Mouse (Mus musculus) stomach, embryonic 15.5 days (tissue): ENCODE measurements at regions not wholly inside any gene's neighbourhood (a gene's known extent, or its start where the extent isn't known, plus 50 kb on each side); places are given as distances from the start of the nearest gene placed in this dataset.

Experiments
- ATAC-seq: fragments of 200-750 bp; cut with Nextera tagmentation; 2 replicates; pipeline ENCODE4 v1.8.0; 2017; ENCODE audit warnings: low read depth, moderate number of reproducible peaks, moderate TSS enrichment; ENCODE audit not compliant: insufficient read depth, low FRiP score
- H3K27ac ChIP-seq: fragments of 300-500 bp; sonication (generic); 2 replicates; pipeline ENCODE4 v1.5.1; 2015; ENCODE audit warnings: mild to moderate bottlenecking, inconsistent platforms
- H3K27me3 ChIP-seq: fragments of 300-500 bp; sonication (generic); replicated peaks from 2 replicates; pipeline ENCODE4 v1.6.1; 2015; ENCODE audit warnings: inconsistent platforms
- H3K36me3 ChIP-seq: fragments of 300-500 bp; sonication (generic); 2 replicates; pipeline ENCODE4 v1.6.1; 2015; ENCODE audit warnings: inconsistent platforms
- H3K4me1 ChIP-seq: fragments of 300-500 bp; sonication (generic); 2 replicates; pipeline ENCODE4 v1.6.1; 2015; ENCODE audit warnings: inconsistent platforms
- H3K4me2 ChIP-seq: fragments of 300-500 bp; sonication (generic); 2 replicates; pipeline ENCODE4 v1.6.1; 2015; ENCODE audit warnings: mild to moderate bottlenecking, inconsistent platforms
- H3K4me3 ChIP-seq: fragments of 300-500 bp; sonication (generic); replicated peaks from 2 replicates; pipeline ENCODE4 v1.5.1; 2015; ENCODE audit warnings: inconsistent platforms
- H3K9ac ChIP-seq: fragments of 300-500 bp; sonication (generic); 2 replicates; pipeline ENCODE4 v1.6.1; 2015; ENCODE audit warnings: inconsistent platforms
- H3K9me3 ChIP-seq: fragments of 300-500 bp; sonication (generic); 2 replicates; pipeline ENCODE4 v1.6.1; 2016; ENCODE audit warnings: inconsistent platforms
- WGBS: fragments of 180-500 bp; shearing (Covaris S2); methylation state at CpG from one replicate; pipeline ENCODE4 v1.1.7; 2015; 5-methylcytosine and 5-hydroxymethylcytosine counted together

- ATAC-seq: no peak
- 54% methylated on average over 6 of the region's 6 CpGs for WGBS
- H3K4me1 ChIP-seq: no peaks in the 10 kb centered on the region
Observed at GRCm38 (mm10) chr16:92985768-92986167, 159.8 kb upstream of the Runx1 start.

GRCm38 (mm10) chr16:92982934-92983333 is 157.0 kb upstream of the Runx1 start:
- ATAC-seq: no peak
- no peak overlapping the region for H3K27ac ChIP-seq
- H3K9me3 ChIP-seq: no peaks in the 10 kb centered on the region
- no peaks in the 10 kb centered on the region for H3K36me3 ChIP-seq
- H3K27me3 ChIP-seq: no peaks in the 10 kb centered on the region
- no peaks in the 10 kb centered on the region for H3K4me1 ChIP-seq
- 93% methylated on average over 7 of the region's 7 CpGs for WGBS
- H3K9ac ChIP-seq: no peak overlapping the region
- H3K4me3 ChIP-seq: no peak overlapping the region
- no peak overlapping the region for H3K4me2 ChIP-seq

More at GRCm38 (mm10) chr16:92985768-92986167, 159.8 kb upstream of the Runx1 start:
- Histone ChIP-seq H3K27ac (no peak overlapping the region), H3K9me3 (no peaks in the 10 kb centered on the region), H3K4me3 (no peak overlapping the region), H3K9ac (no peak overlapping the region), H3K4me2 (no peak overlapping the region), H3K27me3 (no peaks in the 10 kb centered on the region), H3K36me3 (no peaks in the 10 kb centered on the region)

DNA sequence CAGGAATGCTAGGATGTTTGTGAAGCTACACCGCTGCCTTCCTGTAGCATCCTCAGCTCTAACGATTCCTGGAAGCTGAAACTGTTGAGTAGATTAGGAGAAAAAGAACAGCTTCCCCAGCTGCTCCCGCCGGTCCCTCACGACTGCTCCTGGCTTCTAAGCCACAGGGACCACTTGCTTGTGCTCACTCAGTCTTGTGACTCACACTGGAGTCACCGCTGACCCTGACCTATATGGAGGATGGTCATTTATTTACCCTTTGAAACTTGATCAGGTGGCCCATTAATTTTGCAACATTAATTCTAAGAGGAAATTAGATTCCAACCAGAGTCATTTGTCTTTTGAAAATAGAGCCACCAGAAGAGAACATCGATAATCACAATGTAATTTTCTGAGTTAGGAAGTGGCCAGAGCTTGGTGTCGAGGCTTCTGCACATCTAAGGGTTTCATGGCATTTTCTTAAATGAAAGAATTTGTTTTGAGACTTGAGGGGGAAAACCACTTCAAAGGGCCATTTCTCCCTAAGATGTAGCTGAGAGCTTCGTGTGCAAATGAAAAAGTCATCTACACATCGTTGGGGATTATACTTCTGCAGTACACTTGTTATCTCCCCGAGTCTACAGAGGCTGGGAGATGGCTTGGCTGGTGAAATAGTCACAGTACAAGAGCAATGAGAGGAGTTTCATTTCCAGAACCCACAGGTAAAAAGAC is 153.8 kb upstream of the Runx1 start:
- H3K9me3 ChIP-seq: no peaks in the 10 kb centered on the region
- H3K4me3 ChIP-seq: no peak overlapping the region
- no peaks in the 10 kb centered on the region for H3K4me1 ChIP-seq
- no peak for ATAC-seq
- no peaks in the 10 kb centered on the region for H3K36me3 ChIP-seq
- WGBS: 62% methylated on average over 11 of the region's 11 CpGs
- H3K27ac ChIP-seq: no peak overlapping the region
- H3K27me3 ChIP-seq: no peaks in the 10 kb centered on the region
- H3K9ac ChIP-seq: no peak overlapping the region
- H3K4me2 ChIP-seq: no peak overlapping the region

DNA sequence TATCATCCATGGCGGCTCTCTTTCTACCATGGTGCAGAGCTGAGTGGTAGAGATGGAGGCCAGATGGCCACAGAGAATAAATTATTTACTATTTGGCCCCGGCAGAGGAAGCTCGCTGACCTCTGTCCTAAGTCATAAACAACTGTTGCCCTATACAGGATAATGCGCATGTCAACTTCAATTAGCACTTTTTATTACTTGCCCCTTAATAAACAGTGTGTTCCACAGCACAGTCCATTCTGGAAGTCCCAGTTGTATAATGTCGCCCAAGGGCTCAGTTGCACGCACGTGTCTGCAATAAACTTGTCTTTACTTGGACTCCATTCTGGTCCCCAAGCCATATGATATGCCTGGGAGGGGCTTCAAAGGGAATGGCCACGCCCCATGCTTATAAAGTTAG is 150.1 kb upstream of the Runx1 start:
- Histone ChIP-seq H3K4me3 (no peak overlapping the region), H3K9me3 (no peaks in the 10 kb centered on the region), H3K36me3 (no peaks in the 10 kb centered on the region), H3K4me1 (no peaks in the 10 kb centered on the region), H3K27me3 (no peaks in the 10 kb centered on the region), H3K9ac (no peak overlapping the region), H3K4me2 (no peak overlapping the region), H3K27ac (no peak overlapping the region)
- 65% methylated on average over 8 of the region's 8 CpGs for WGBS
- no peak for ATAC-seq

DNA sequence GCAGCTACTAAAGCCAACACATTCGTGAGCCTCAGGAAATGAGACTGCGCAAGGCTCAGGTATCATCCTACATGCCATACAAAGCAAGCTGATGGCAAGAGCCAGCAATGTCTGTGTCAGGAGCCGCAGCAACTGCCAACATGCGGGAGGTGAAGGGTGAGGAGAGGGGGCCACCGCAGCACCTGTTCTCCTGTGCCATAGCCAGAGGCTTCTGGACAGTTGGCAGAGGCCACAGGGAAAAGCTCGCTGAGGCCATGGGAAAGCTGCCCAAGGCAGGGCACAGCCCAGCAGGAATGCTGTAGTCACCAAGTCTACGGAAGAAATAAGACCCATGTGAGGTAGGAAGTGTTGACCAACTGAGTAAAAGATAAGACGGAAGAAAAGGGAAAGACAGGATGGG is 149.1 kb upstream of the Runx1 start:
- Histone ChIP-seq H3K9ac (no peak overlapping the region), H3K4me3 (no peak overlapping the region), H3K4me2 (no peak overlapping the region), H3K9me3 (no peaks in the 10 kb centered on the region), H3K27ac (no peak overlapping the region), H3K4me1 (no peaks in the 10 kb centered on the region), H3K27me3 (no peaks in the 10 kb centered on the region), H3K36me3 (no peaks in the 10 kb centered on the region)
- ATAC-seq: no peak
- WGBS: 87% methylated on average over 8 of the region's 8 CpGs

DNA sequence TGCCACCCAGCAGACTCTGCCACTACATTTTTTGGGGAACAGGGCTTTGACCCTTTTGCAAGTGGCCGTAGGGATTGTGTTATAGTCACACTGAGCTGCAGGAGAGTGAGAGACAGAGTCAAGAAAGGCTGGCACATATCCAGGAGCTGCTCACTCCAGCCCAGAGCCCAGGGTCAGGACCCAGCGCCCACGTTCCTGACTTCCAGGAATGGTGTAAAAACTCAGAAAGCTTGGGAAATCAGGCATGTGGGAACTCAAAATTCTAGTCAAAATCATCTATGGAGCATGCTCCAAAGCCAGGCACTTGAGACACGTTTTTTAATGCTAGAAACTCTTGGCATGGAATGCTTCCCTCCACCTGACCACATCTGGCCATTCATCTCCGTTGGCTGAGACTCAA is 146.7 kb upstream of the Runx1 start:
- no peak for ATAC-seq
- Histone ChIP-seq H3K4me3 (no peak overlapping the region), H3K4me1 (no peaks in the 10 kb centered on the region), H3K27me3 (no peaks in the 10 kb centered on the region), H3K4me2 (no peak overlapping the region), H3K27ac (no peak overlapping the region), H3K9me3 (no peaks in the 10 kb centered on the region), H3K9ac (no peak overlapping the region), H3K36me3 (no peaks in the 10 kb centered on the region)
- WGBS: 75% methylated on average over 5 of the region's 5 CpGs

GRCm38 (mm10) chr16:92971956-92972355 is 146.0 kb upstream of the Runx1 start:
- H3K9me3 ChIP-seq: no peaks in the 10 kb centered on the region
- H3K27me3 ChIP-seq: no peaks in the 10 kb centered on the region
- H3K27ac ChIP-seq: no peak overlapping the region
- H3K9ac ChIP-seq: no peak overlapping the region
- H3K4me3 ChIP-seq: no peak overlapping the region
- H3K36me3 ChIP-seq: no peaks in the 10 kb centered on the region
- 91% methylated on average over 3 of the region's 3 CpGs for WGBS
- ATAC-seq: no peak
- H3K4me2 ChIP-seq: no peak overlapping the region
- H3K4me1 ChIP-seq: no peaks in the 10 kb centered on the region

- no peak overlapping the region for H3K4me3 ChIP-seq
- no peaks in the 10 kb centered on the region for H3K27me3 ChIP-seq
- no peaks in the 10 kb centered on the region for H3K9me3 ChIP-seq
- WGBS: 72% methylated on average over 2 of the region's 2 CpGs
- no peaks in the 10 kb centered on the region for H3K36me3 ChIP-seq
- H3K27ac ChIP-seq: no peak overlapping the region
- ATAC-seq: no peak
- no peaks in the 10 kb centered on the region for H3K4me1 ChIP-seq
- H3K9ac ChIP-seq: no peak overlapping the region
- H3K4me2 ChIP-seq: no peak overlapping the region
Observed at GRCm38 (mm10) chr16:92970587-92970986, 144.6 kb upstream of the Runx1 start.

- Histone ChIP-seq H3K9me3 (no peaks in the 10 kb centered on the region), H3K36me3 (no peaks in the 10 kb centered on the region), H3K4me2 (no peak overlapping the region), H3K9ac (no peak overlapping the region), H3K4me1 (no peaks in the 10 kb centered on the region), H3K27me3 (no peaks in the 10 kb centered on the region), H3K27ac (no peak overlapping the region), H3K4me3 (no peak overlapping the region)
- 84% methylated on average over 5 of the region's 5 CpGs for WGBS
- no peak for ATAC-seq
Observed at GRCm38 (mm10) chr16:92969036-92969435, 143.1 kb upstream of the Runx1 start.

DNA sequence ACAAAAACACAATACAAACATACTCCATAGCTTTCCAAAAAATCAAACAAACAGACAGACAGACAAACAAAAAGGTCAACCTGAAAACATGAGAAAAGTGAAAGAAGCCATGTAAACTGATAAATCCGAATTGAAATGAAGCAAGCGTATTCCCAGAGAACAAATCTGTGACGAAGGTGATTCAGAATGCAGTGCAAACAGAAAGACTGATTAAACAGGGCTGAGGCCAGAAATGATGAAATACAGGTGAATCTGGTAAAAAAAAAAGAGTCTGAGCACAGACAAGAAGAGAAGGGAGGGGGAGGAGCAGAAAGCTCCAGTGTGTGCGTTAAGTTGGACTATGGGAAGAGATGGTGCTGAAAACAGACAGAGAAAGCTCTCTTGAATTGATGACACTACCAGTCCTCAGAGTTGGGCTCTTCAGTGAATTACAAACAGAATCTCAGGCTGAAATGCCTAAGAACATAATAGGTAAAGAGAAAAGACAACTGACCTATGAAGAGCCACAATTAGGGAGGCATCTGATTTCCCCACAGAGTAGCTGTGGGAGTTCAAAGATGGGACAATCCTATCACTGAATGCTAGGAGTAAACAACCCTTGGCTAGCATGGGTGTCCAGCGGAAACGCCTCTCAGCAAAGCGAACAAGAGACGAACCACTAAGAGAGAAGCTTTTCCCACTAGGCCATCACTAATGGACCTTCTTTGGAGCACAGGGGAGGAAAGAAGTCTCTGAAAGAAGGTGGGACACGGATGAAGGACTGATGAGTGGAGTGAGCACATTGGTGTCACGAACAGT is 140.3 kb upstream of the Runx1 start:
- no peak for ATAC-seq
- no peaks in the 10 kb centered on the region for H3K36me3 ChIP-seq
- H3K27me3 ChIP-seq: no peaks in the 10 kb centered on the region
- H3K4me2 ChIP-seq: no peak overlapping the region
- H3K9ac ChIP-seq: no peak overlapping the region
- WGBS: 73% methylated on average over 10 of the region's 10 CpGs
- H3K9me3 ChIP-seq: no peaks in the 10 kb centered on the region
- no peak overlapping the region for H3K27ac ChIP-seq
- H3K4me1 ChIP-seq: no peaks in the 10 kb centered on the region
- H3K4me3 ChIP-seq: no peak overlapping the region

DNA sequence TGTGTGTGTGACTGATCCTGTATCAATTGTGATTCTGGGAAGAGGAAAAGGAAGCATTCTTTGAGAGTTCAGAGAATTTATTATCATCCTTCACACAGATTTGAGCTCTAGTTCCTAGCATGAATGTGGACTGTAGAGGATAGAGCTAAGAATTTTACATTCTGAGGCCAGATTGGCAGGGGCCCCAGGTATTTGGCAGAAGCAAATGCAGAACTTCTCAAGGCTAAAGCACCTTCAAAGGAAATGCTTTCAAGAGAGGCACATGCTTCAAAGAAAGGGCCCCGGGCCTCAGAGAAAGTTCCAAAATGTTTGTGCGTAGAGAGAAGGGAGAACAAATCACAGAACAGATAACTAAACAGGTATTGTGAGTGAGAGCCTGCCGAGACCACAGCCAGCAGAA is 139.7 kb upstream of the Runx1 start:
- Histone ChIP-seq H3K36me3 (no peaks in the 10 kb centered on the region), H3K4me2 (no peak overlapping the region), H3K4me3 (no peak overlapping the region), H3K9ac (no peak overlapping the region), H3K9me3 (no peaks in the 10 kb centered on the region), H3K4me1 (no peaks in the 10 kb centered on the region), H3K27ac (no peak overlapping the region), H3K27me3 (no peaks in the 10 kb centered on the region)
- ATAC-seq: no peak
- WGBS: 63% methylated on average over 3 of the region's 3 CpGs

DNA sequence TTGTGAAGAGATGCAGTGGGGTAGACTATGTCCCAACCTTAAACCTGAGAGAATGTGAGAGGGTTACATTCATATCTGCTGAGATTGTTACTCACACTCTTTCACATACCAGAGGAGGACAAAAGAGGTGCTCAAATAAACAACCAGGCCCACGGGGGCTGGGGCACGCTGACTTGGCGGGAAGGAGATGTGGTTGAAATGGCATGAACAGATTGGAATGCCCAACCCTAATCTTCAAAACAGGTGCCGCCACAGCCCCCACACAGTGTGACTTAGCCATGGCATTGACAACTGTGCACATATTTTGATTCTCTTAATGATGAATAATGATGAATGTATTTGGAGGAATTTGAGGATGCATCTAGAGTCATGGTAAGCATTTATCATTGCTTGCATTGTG is 137.6 kb upstream of the Runx1 start:
- no peak overlapping the region for H3K27ac ChIP-seq
- 80% methylated on average over 4 of the region's 4 CpGs for WGBS
- no peak overlapping the region for H3K4me3 ChIP-seq
- no peaks in the 10 kb centered on the region for H3K4me1 ChIP-seq
- no peaks in the 10 kb centered on the region for H3K36me3 ChIP-seq
- H3K9ac ChIP-seq: no peak overlapping the region
- no peaks in the 10 kb centered on the region for H3K9me3 ChIP-seq
- no peak overlapping the region for H3K4me2 ChIP-seq
- ATAC-seq: no peak
- no peaks in the 10 kb centered on the region for H3K27me3 ChIP-seq
